Mouse (Mus musculus) intestine, embryonic 15.5 days (tissue): Measurements from ENCODE around the gene Tcf23. TPM values are rescaled to one million over a fixed set of nuclear protein-coding genes. Genes with fewer than 3 reads are reported as not detected.

Experiments
- ATAC-seq: fragments of 200-750 bp; cut with Nextera tagmentation; 2 replicates; pipeline ENCODE4 v1.8.0; 2017; ENCODE audit warnings: moderate TSS enrichment, moderate library complexity
- H3K27ac ChIP-seq: fragments of 300-500 bp; sonication (generic); 2 replicates; pipeline ENCODE4 v1.5.1; 2015; ENCODE audit warnings: mild to moderate bottlenecking, inconsistent platforms
- H3K27me3 ChIP-seq: fragments of 300-500 bp; sonication (generic); replicated peaks from 2 replicates; pipeline ENCODE4 v1.6.1; 2015; ENCODE audit warnings: inconsistent platforms
- H3K36me3 ChIP-seq: fragments of 300-500 bp; sonication (generic); 2 replicates; pipeline ENCODE4 v1.6.1; 2015; ENCODE audit warnings: inconsistent platforms
- H3K4me1 ChIP-seq: fragments of 300-500 bp; sonication (generic); replicated peaks from 2 replicates; pipeline ENCODE4 v1.6.1; 2015; ENCODE audit warnings: inconsistent platforms
- H3K4me2 ChIP-seq: fragments of 300-500 bp; sonication (generic); replicated peaks from 2 replicates; pipeline ENCODE4 v1.6.1; 2015; ENCODE audit warnings: mild to moderate bottlenecking, inconsistent platforms
- H3K4me3 ChIP-seq: fragments of 300-500 bp; sonication (generic); replicated peaks from 2 replicates; pipeline ENCODE4 v1.5.1; 2015; ENCODE audit warnings: inconsistent platforms
- H3K9ac ChIP-seq: fragments of 300-500 bp; sonication (generic); 2 replicates; pipeline ENCODE4 v1.6.1; 2015; ENCODE audit warnings: inconsistent platforms
- H3K9me3 ChIP-seq: fragments of 300-500 bp; sonication (generic); 2 replicates; pipeline ENCODE4 v1.6.1; 2016; ENCODE audit warnings: inconsistent platforms
- WGBS: fragments of 180-500 bp; shearing (Covaris S2); methylation state at CpG from one replicate; pipeline ENCODE4 v1.1.7; 2015; 5-methylcytosine and 5-hydroxymethylcytosine counted together
- polyA plus RNA-seq: library from polyadenylated mRNA; unstranded; fragments of >200 nt; fragmentation: Nextera tagmentation; extraction: Ambion mirVana; gene quantifications from 2 replicates; pipeline ENCODE4 v1.2.1, GENCODE M21; 2015

Gene Tcf23
- polyA plus RNA-seq, 1 experiment from 2014 or later = 2.2 TPM

GRCm38 (mm10) chr5:30969440-30969839 lies 978 bp downstream of the Tcf23 start:
- peak overlapping the region; percentile 51 for H3K27ac ChIP-seq
- no peak overlapping the region for H3K4me3 ChIP-seq
- no peaks in the 10 kb centered on the region for H3K27me3 ChIP-seq
- no peak overlapping the region for H3K9ac ChIP-seq
- no peaks in the 10 kb centered on the region for H3K36me3 ChIP-seq
- H3K9me3 ChIP-seq = no peaks in the 10 kb centered on the region
- WGBS = 58% methylated on average over 2 of the region's 2 CpGs
- ATAC-seq = peak; percentile 94
- 0 out of 2 replicates have a peak overlapping the region, but pooled peaks have one; percentile 3 for H3K4me2 ChIP-seq
- H3K4me1 ChIP-seq = peaks cover 7% of the 10 kb centered on the region

GRCm38 (mm10) chr5:30974870-30975656 lies 6.6 kb downstream of the Tcf23 start:
- Histone ChIP-seq H3K4me3 (no peak overlapping the region), H3K36me3 (no peaks in the 10 kb centered on the region), H3K27ac (no peak overlapping the region), H3K9ac (no peak overlapping the region), H3K27me3 (no peaks in the 10 kb centered on the region), H3K4me1 (no peaks in the 10 kb centered on the region; the same call in 1 of the 2 replicates), H3K9me3 (no peaks in the 10 kb centered on the region), H3K4me2 (no peak overlapping the region)
- no peak for ATAC-seq
- 52% methylated on average over 9 of the region's 9 CpGs for WGBS

- Histone ChIP-seq H3K4me3 (no peak overlapping the region), H3K27ac (no peak overlapping the region), H3K9me3 (no peaks in the 10 kb centered on the region), H3K4me1 (no peaks in the 10 kb centered on the region), H3K4me2 (no peak overlapping the region), H3K27me3 (no peaks in the 10 kb centered on the region), H3K9ac (no peak overlapping the region), H3K36me3 (no peaks in the 10 kb centered on the region)
- ATAC-seq = no peak
- 17% methylated on average over 2 of the region's 2 CpGs for WGBS
Measured at GRCm38 (mm10) chr5:30982357-30982756, 13.9 kb downstream of the Tcf23 start.

GRCm38 (mm10) chr5:30992980-30993676 lies 24.7 kb downstream of the Tcf23 start:
- 74% methylated on average over 5 of the region's 5 CpGs for WGBS

GRCm38 (mm10) chr5:30994074-30994473 lies 25.6 kb downstream of the Tcf23 start:
- 67% methylated on average over 3 of the region's 3 CpGs for WGBS

More at GRCm38 (mm10) chr5:30992980-30993676, 24.7 kb downstream of the Tcf23 start:
- Histone ChIP-seq H3K27ac (no peak overlapping the region), H3K9ac (no peak overlapping the region), H3K36me3 (no peaks in the 10 kb centered on the region), H3K4me1 (no peaks in the 10 kb centered on the region), H3K4me2 (no peak overlapping the region), H3K9me3 (no peaks in the 10 kb centered on the region), H3K4me3 (no peak overlapping the region), H3K27me3 (no peaks in the 10 kb centered on the region)
- ATAC-seq = no peak

GRCm38 (mm10) chr5:30994910-30995635 lies 26.6 kb downstream of the Tcf23 start:
- no peak for ATAC-seq

More at GRCm38 (mm10) chr5:30994074-30994473, 25.6 kb downstream of the Tcf23 start:
- Histone ChIP-seq H3K9ac (no peak overlapping the region), H3K9me3 (no peaks in the 10 kb centered on the region), H3K4me2 (no peak overlapping the region), H3K4me1 (no peaks in the 10 kb centered on the region), H3K36me3 (no peaks in the 10 kb centered on the region), H3K27me3 (no peaks in the 10 kb centered on the region), H3K27ac (no peak overlapping the region), H3K4me3 (no peak overlapping the region)
- ATAC-seq = no peak

GRCm38 (mm10) chr5:30998306-30998705 lies 29.8 kb downstream of the Tcf23 start:
- no peaks in the 10 kb centered on the region for H3K27me3 ChIP-seq
- no peak overlapping the region for H3K27ac ChIP-seq
- no peak overlapping the region for H3K4me2 ChIP-seq
- WGBS = 25% methylated on average over 5 of the region's 5 CpGs
- no peaks in the 10 kb centered on the region for H3K36me3 ChIP-seq
- no peaks in the 10 kb centered on the region for H3K4me1 ChIP-seq
- no peak overlapping the region for H3K4me3 ChIP-seq
- peak; percentile 65 for ATAC-seq
- H3K9me3 ChIP-seq = no peaks in the 10 kb centered on the region
- no peak overlapping the region for H3K9ac ChIP-seq

More at GRCm38 (mm10) chr5:30994910-30995635, 26.6 kb downstream of the Tcf23 start:
- H3K9me3 ChIP-seq = no peaks in the 10 kb centered on the region
- no peaks in the 10 kb centered on the region for H3K27me3 ChIP-seq
- 59% methylated on average over 11 of the region's 11 CpGs for WGBS
- no peaks in the 10 kb centered on the region for H3K4me1 ChIP-seq
- no peaks in the 10 kb centered on the region for H3K36me3 ChIP-seq
- H3K9ac ChIP-seq = no peak overlapping the region
- H3K4me3 ChIP-seq = no peak overlapping the region
- no peak overlapping the region for H3K4me2 ChIP-seq
- H3K27ac ChIP-seq = no peak overlapping the region

- no peaks in the 10 kb centered on the region for H3K27me3 ChIP-seq
- no peak overlapping the region for H3K4me2 ChIP-seq
- H3K27ac ChIP-seq = no peak overlapping the region
- no peaks in the 10 kb centered on the region for H3K36me3 ChIP-seq
- ATAC-seq = no peak
- no peak overlapping the region for H3K9ac ChIP-seq
- no peaks in the 10 kb centered on the region for H3K9me3 ChIP-seq
- WGBS = 67% methylated on average over 4 of the region's 5 CpGs
- no peaks in the 10 kb centered on the region for H3K4me1 ChIP-seq
- no peak overlapping the region for H3K4me3 ChIP-seq
Measured at GRCm38 (mm10) chr5:30999324-30999723, 30.9 kb downstream of the Tcf23 start.

GRCm38 (mm10) chr5:31000122-31000521 lies 31.7 kb downstream of the Tcf23 start:
- Histone ChIP-seq H3K27ac (no peak overlapping the region), H3K36me3 (no peaks in the 10 kb centered on the region), H3K4me2 (no peak overlapping the region), H3K4me3 (no peak overlapping the region), H3K27me3 (no peaks in the 10 kb centered on the region), H3K9ac (no peak overlapping the region), H3K9me3 (no peaks in the 10 kb centered on the region), H3K4me1 (no peaks in the 10 kb centered on the region)
- ATAC-seq = no peak
- WGBS = 47% methylated on average over 7 of the region's 7 CpGs

GRCm38 (mm10) chr5:31000993-31001392 lies 32.5 kb downstream of the Tcf23 start:
- no peaks in the 10 kb centered on the region for H3K36me3 ChIP-seq
- H3K4me3 ChIP-seq = no peak overlapping the region
- no peak overlapping the region for H3K9ac ChIP-seq
- H3K4me1 ChIP-seq = no peaks in the 10 kb centered on the region
- no peaks in the 10 kb centered on the region for H3K9me3 ChIP-seq
- 89% methylated on average over 2 of the region's 2 CpGs for WGBS
- no peak for ATAC-seq
- no peak overlapping the region for H3K4me2 ChIP-seq
- no peak overlapping the region for H3K27ac ChIP-seq
- no peaks in the 10 kb centered on the region for H3K27me3 ChIP-seq

GRCm38 (mm10) chr5:31001560-31001959 lies 33.1 kb downstream of the Tcf23 start:
- Histone ChIP-seq H3K4me2 (no peak overlapping the region), H3K27me3 (no peaks in the 10 kb centered on the region), H3K9me3 (no peaks in the 10 kb centered on the region), H3K27ac (no peak overlapping the region), H3K36me3 (no peaks in the 10 kb centered on the region), H3K9ac (no peak overlapping the region), H3K4me3 (no peak overlapping the region), H3K4me1 (no peaks in the 10 kb centered on the region)
- no peak for ATAC-seq
- WGBS = 82% methylated on average over 4 of the region's 4 CpGs

- Histone ChIP-seq H3K27ac (no peak overlapping the region), H3K9ac (no peak overlapping the region), H3K4me3 (no peak overlapping the region), H3K9me3 (no peaks in the 10 kb centered on the region), H3K36me3 (no peaks in the 10 kb centered on the region), H3K4me2 (no peak overlapping the region), H3K27me3 (no peaks in the 10 kb centered on the region), H3K4me1 (no peaks in the 10 kb centered on the region)
- peak; percentile 55 for ATAC-seq
- 3% methylated on average over 5 of the region's 5 CpGs for WGBS
Measured at GRCm38 (mm10) chr5:31004184-31004583, 35.7 kb downstream of the Tcf23 start.
